Mouse (Mus musculus) intestine, embryonic 16.5 days (tissue): Measurements from ENCODE around the gene Mthfd1l. TPM values are rescaled to one million over a fixed set of nuclear protein-coding genes. Genes with fewer than 3 reads are reported as not detected.

Experiments
- ATAC-seq: fragments of 200-750 bp; cut with Nextera tagmentation; 2 replicates; pipeline ENCODE4 v1.8.0; 2017; ENCODE audit warnings: moderate TSS enrichment, moderate library complexity
- H3K27ac ChIP-seq: fragments of 300-500 bp; sonication (generic); 2 replicates; pipeline ENCODE4 v1.5.1; 2014; ENCODE audit warnings: mild to moderate bottlenecking, low read length
- H3K27me3 ChIP-seq: fragments of 300-500 bp; sonication (generic); replicated peaks from 2 replicates; pipeline ENCODE4 v1.6.1; 2014; ENCODE audit warnings: low read length, control low read depth, mixed read lengths; ENCODE audit not compliant: control insufficient read depth, insufficient read depth
- H3K36me3 ChIP-seq: fragments of 300-500 bp; sonication (generic); 2 replicates; pipeline ENCODE4 v1.6.1; 2014; ENCODE audit warnings: low read length, control low read depth; ENCODE audit not compliant: control insufficient read depth, insufficient read depth
- H3K4me1 ChIP-seq: fragments of 300-500 bp; sonication (generic); 2 replicates; pipeline ENCODE4 v1.6.1; 2014; ENCODE audit warnings: low read length, control low read depth, mixed read lengths; ENCODE audit not compliant: control insufficient read depth, insufficient read depth
- H3K4me2 ChIP-seq: fragments of 300-500 bp; sonication (generic); 2 replicates; pipeline ENCODE4 v1.6.1; 2014; ENCODE audit warnings: low read depth, low read length, control low read depth
- H3K4me3 ChIP-seq: fragments of 300-500 bp; sonication (generic); 2 replicates; pipeline ENCODE4 v1.5.1; 2014; ENCODE audit warnings: mild to moderate bottlenecking, low read length
- H3K9ac ChIP-seq: fragments of 300-500 bp; sonication (generic); 2 replicates; pipeline ENCODE4 v1.6.1; 2014; ENCODE audit warnings: low read depth, low read length
- H3K9me3 ChIP-seq: fragments of 300-500 bp; sonication (generic); 2 replicates; pipeline ENCODE4 v1.6.1; 2016; ENCODE audit warnings: low read length, control low read depth; ENCODE audit not compliant: control insufficient read depth
- WGBS: fragments of 180-500 bp; shearing (Covaris S2); extraction: QIAGEN DNeasy Blood & Tissue Kit; methylation state at CpG from one replicate; pipeline ENCODE4 v1.1.7; 2014; 5-methylcytosine and 5-hydroxymethylcytosine counted together
- polyA plus RNA-seq: library from polyadenylated mRNA; unstranded; fragments of >200 nt; fragmentation: Nextera tagmentation; extraction: Ambion mirVana; gene quantifications from 2 replicates; pipeline ENCODE4 v1.2.1, GENCODE M21; 2015

The Mthfd1l gene
- polyA plus RNA-seq, 1 experiment from 2014 or later: 18.4 TPM

- H3K9me3 ChIP-seq: no peaks in the 10 kb centered on the region
- WGBS: 63% methylated on average over 5 of the region's 5 CpGs
- H3K4me1 ChIP-seq: no peaks in the 10 kb centered on the region
- no peak overlapping the region for H3K27ac ChIP-seq
- H3K36me3 ChIP-seq: no peaks in the 10 kb centered on the region
- no peaks in the 10 kb centered on the region for H3K27me3 ChIP-seq
- no peak overlapping the region for H3K4me2 ChIP-seq
- no peak overlapping the region for H3K4me3 ChIP-seq
- no peak overlapping the region for H3K9ac ChIP-seq
- no peak for ATAC-seq
These were observed 123.2 kb downstream of the Mthfd1l start for GRCm38 (mm10) chr10:4096151-4096550.

DNA sequence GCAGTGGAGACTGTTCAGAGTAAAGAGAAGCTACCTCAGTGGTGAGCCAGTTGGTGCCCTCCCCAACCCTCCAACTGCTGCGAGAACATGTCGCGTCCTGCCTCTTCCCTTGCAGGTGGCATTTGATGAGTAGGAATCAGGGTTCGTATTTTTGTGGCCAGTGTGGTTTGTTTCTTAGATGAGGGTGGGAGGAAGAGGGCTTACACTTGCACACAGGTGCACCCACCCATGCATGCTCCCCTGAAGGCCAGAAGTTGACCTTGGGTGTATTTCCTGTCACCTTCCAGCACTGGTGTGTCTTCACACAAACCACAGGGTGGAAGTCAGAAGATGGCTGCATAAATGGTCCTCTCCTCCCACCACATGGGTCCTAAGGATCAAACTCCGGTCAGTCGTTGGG, 127.1 kb downstream of the Mthfd1l start:
- no peak overlapping the region for H3K27ac ChIP-seq
- no peak for ATAC-seq
- WGBS: 92% methylated on average over 6 of the region's 6 CpGs

DNA sequence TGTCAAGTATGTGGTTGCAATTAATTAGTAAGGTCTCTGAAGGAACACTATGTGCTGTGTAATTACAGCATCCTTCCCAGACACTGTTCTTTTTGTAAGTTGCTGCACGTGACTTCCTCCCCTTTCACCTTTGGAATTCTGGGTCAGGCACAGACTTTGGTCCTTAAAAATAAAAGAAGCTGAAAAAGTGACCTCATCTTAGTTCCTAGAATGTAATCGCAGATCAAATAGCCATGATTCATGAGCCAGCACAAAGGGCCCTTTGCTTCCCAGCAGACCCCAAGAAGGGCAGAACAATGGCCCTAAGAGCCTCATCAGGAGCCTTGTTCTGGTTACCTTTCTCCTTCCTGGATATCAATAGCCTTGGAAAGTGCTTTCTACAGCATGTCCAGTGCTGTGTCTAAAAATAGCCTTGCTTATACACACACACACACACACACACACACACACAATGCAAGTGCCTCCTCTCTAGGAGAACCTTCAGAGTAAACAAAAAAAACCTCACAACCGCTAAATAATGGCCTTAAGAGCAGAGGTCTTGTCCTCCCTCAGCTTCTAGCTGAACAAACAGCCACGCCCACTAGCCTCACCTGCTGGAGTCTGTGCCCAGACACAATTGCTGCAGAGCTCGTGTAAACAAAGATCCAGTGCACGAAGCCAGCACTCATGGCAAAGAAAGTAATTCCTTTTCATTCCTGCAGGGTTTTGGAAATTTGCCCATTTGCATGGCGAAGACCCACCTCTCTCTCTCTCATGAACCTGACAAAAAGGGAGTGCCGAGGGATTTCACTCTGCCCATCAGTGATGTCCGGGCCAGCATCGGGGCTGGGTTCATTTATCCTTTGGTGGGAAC, 133.0 kb downstream of the Mthfd1l start:
- Histone ChIP-seq H3K27ac (peak overlapping the region; percentile 6; the same call in 1 of the 2 replicates), H3K4me3 (no peak overlapping the region), H3K4me1 (peaks cover 31% of the 10 kb centered on the region), H3K27me3 (no peaks in the 10 kb centered on the region), H3K4me2 (no peak overlapping the region), H3K9me3 (no peaks in the 10 kb centered on the region), H3K36me3 (no peaks in the 10 kb centered on the region), H3K9ac (no peak overlapping the region)
- WGBS: 24% methylated on average over 10 of the region's 10 CpGs
- peak; percentile 56 for ATAC-seq

More for the DNA sequence above, 127.1 kb downstream of the Mthfd1l start:
- Histone ChIP-seq H3K4me3 (no peak overlapping the region), H3K27me3 (no peaks in the 10 kb centered on the region), H3K36me3 (no peaks in the 10 kb centered on the region), H3K9ac (no peak overlapping the region), H3K9me3 (no peaks in the 10 kb centered on the region), H3K4me1 (no peaks in the 10 kb centered on the region), H3K4me2 (no peak overlapping the region)

- 0 out of 2 replicates have a peak overlapping the region, but pooled peaks have one; percentile 12 for H3K9ac ChIP-seq
- peak; percentile 89 for ATAC-seq
- H3K4me1 ChIP-seq: peaks cover 41% of the 10 kb centered on the region
- peak overlapping the region; percentile 35 for H3K27ac ChIP-seq
- WGBS: 24% methylated on average over 7 of the region's 7 CpGs
- no peak overlapping the region for H3K4me3 ChIP-seq
- no peak overlapping the region for H3K4me2 ChIP-seq
- no peaks in the 10 kb centered on the region for H3K36me3 ChIP-seq
- H3K9me3 ChIP-seq: no peaks in the 10 kb centered on the region
- H3K27me3 ChIP-seq: no peaks in the 10 kb centered on the region
These were observed 134.9 kb downstream of the Mthfd1l start for GRCm38 (mm10) chr10:4107661-4108338.

- WGBS: 83% methylated on average over 9 of the region's 9 CpGs
- no peaks in the 10 kb centered on the region for H3K9me3 ChIP-seq
- H3K27ac ChIP-seq: peak overlapping the region; percentile 35
- H3K4me1 ChIP-seq: peaks cover 41% of the 10 kb centered on the region
- no peaks in the 10 kb centered on the region for H3K27me3 ChIP-seq
- H3K9ac ChIP-seq: no peak overlapping the region
- H3K4me2 ChIP-seq: no peak overlapping the region
- ATAC-seq: no peak
- no peaks in the 10 kb centered on the region for H3K36me3 ChIP-seq
- no peak overlapping the region for H3K4me3 ChIP-seq
These were observed 135.5 kb downstream of the Mthfd1l start for GRCm38 (mm10) chr10:4108462-4108861.

DNA sequence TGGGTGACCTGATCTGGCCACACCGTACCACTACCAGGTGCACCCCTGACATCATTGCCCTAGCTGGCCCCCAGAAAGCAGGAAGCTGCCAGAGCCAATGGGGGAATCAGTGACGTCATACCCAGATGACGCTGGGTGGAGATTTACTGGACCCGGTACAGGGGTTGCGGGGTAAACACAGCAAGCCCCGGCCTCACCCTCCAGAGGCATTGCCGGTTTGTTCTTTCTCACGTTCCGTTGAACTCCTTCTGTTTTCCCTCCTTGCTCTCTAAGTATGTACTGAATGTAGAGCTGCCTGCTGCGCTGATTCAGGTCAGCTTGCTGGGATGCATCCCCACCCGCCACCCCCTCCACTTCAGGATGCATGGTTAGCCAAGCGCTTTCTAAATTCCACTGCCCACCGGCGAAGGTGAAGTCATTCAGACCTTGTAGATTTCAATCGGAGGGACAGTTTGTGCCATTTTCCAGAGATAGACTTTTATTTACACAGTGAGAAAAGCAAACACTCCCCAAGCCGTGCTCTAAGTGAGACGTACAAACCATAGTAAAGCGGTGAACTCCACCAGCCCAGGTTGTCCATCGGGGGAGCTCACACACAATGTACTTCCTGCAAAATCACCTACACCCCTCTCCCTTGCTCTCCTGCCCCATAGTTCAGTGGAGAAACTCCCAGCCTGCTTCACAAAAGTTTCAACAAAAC, 138.3 kb downstream of the Mthfd1l start:
- peaks cover 33% of the 10 kb centered on the region for H3K4me1 ChIP-seq
- H3K27me3 ChIP-seq: no peaks in the 10 kb centered on the region
- no peaks in the 10 kb centered on the region for H3K9me3 ChIP-seq
- H3K4me3 ChIP-seq: no peak overlapping the region
- H3K4me2 ChIP-seq: no peak overlapping the region; the same call in 1 of the 2 replicates
- WGBS: 40% methylated on average over 19 of the region's 19 CpGs
- 0 out of 2 replicates have a peak overlapping the region, but pooled peaks have one; percentile 21 for H3K27ac ChIP-seq
- H3K36me3 ChIP-seq: no peaks in the 10 kb centered on the region
- peak overlapping the region; percentile 33; the same call in 1 of the 2 replicates for H3K9ac ChIP-seq
- ATAC-seq: no peak

- Histone ChIP-seq H3K36me3 (no peaks in the 10 kb centered on the region), H3K27me3 (no peaks in the 10 kb centered on the region), H3K4me1 (peaks cover 31% of the 10 kb centered on the region), H3K4me3 (no peak overlapping the region), H3K9ac (0 out of 2 replicates have a peak overlapping the region, but pooled peaks have one; percentile 33), H3K4me2 (no peak overlapping the region), H3K27ac (0 out of 2 replicates have a peak overlapping the region, but pooled peaks have one; percentile 21), H3K9me3 (no peaks in the 10 kb centered on the region)
- no peak for ATAC-seq
- WGBS: 62% methylated on average over 8 of the region's 8 CpGs
These were observed 138.8 kb downstream of the Mthfd1l start for GRCm38 (mm10) chr10:4111795-4112139.

DNA sequence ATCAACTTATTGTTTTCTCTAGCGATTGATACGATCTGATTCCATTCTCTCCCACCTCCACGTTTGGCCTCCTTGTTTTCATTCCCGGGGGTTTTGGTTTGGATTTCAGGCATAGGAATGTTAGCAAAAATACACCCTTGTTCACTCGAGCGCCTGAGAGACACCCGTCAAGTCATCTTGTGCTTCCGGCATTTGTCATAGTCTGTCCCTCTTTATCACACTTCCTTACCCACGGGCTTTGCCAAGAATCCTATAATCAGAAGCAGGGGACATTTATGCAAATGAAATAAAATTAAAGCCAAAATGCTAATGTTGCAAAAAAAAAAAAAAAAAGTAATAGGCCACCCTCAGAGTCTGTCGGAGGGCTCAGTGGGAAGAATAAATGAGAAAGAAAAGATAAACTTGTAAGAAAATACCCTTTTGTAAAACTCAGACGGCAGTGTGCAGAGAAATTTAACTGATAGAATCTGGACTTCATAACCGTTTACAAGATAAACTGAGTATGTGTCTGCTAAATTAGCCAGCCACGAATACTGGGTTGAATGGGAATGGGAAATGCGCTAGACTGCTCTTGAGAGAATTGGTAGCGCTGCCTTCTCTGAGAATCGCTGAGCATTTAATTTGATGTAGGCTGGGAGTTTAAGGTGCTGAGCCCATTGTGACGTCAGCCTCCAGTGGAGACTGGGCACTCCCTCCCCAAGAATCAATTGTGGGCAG, 139.9 kb downstream of the Mthfd1l start:
- 60% methylated on average over 17 of the region's 17 CpGs for WGBS
- H3K9ac ChIP-seq: no peak overlapping the region
- no peaks in the 10 kb centered on the region for H3K9me3 ChIP-seq
- no peak for ATAC-seq
- H3K4me2 ChIP-seq: no peak overlapping the region
- H3K36me3 ChIP-seq: no peaks in the 10 kb centered on the region
- no peak overlapping the region for H3K4me3 ChIP-seq
- peak overlapping the region; percentile 16; the same call in 1 of the 2 replicates for H3K27ac ChIP-seq
- H3K4me1 ChIP-seq: peaks cover 26% of the 10 kb centered on the region
- no peaks in the 10 kb centered on the region for H3K27me3 ChIP-seq
